Mouse (Mus musculus): ENCODE measurements around the gene Chst5.

DNA sequence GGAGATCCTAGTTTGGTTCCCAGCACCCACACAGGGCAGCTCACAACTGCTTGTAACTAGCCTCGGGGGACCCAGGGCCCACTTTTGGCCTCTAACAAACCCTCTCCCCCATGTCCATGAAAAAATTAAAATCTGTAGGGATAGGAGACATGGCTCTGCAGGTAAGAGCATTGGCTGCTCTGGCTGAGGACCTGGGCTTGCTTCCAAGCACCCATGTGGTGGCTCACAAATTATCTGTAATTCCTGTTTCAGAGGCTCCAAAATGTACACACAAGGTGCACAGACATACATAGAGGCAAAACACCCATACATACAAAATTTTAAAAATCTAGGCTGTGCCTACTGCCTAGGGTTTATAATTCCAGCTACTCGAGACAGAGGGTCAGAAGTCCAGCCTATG, 47.0 kb upstream of the Chst5 start:
- TF ChIP-seq CTCF (IDR thresholded peaks at IDR 0.05; ENCODE audit: insufficient read depth, low read length) (no peak), POLR2A (IDR thresholded peaks at IDR 0.05; ENCODE audit: borderline replicate concordance, extremely low read depth, low read depth, low read length) (no peak)
